Mouse (Mus musculus) myocyte (in vitro differentiated cells): ENCODE results near the gene Pigt. TPM values are rescaled to one million over a fixed set of nuclear protein-coding genes. Genes with fewer than 3 reads are reported as not detected.

Experiments
- H3K27me3 ChIP-seq: one replicate; pipeline ENCODE4 v1.6.1; 2011; ENCODE audit not compliant: control insufficient read depth, insufficient read depth, insufficient read length
- H3K36me3 ChIP-seq: one replicate; pipeline ENCODE4 v1.6.1; 2011; ENCODE audit not compliant: control insufficient read depth, insufficient read depth
- H3K4me2 ChIP-seq: one replicate; pipeline ENCODE4 v1.6.1; 2011; ENCODE audit warnings: low read depth, control low read depth
- H3K4me3 ChIP-seq: one replicate; pipeline ENCODE4 v1.5.1; 2011; ENCODE audit warnings: mild to moderate bottlenecking, control low read depth, moderate library complexity
- H3K79me2 ChIP-seq: one replicate; pipeline ENCODE4 v1.6.1; 2011; ENCODE audit not compliant: control insufficient read depth, insufficient read depth
- H3ac ChIP-seq: one replicate; pipeline ENCODE4 v1.6.1; 2011; ENCODE audit not compliant: control insufficient read depth, insufficient read length
- CEBPB ChIP-seq: IDR thresholded peaks from 2 replicates; pipeline ENCODE4 v1.6.1; 2011; ENCODE audit warnings: mild to moderate bottlenecking, moderate library complexity; ENCODE audit not compliant: poor library complexity, insufficient read depth, severe bottlenecking
- E2F4 ChIP-seq: IDR thresholded peaks from one replicate; pipeline ENCODE4 v1.6.1; 2011; ENCODE audit warnings: mild to moderate bottlenecking, control low read depth, moderate library complexity; ENCODE audit not compliant: insufficient read depth
- MAX ChIP-seq: IDR thresholded peaks from one replicate; pipeline ENCODE4 v1.6.1; 2011; ENCODE audit warnings: low read depth, mild to moderate bottlenecking, control low read depth
- MYOD1 ChIP-seq, 3 experiments: IDR thresholded peaks; one replicate each; pipeline ENCODE4 v1.6.1; 2011; ENCODE audit warnings: control low read depth in 2 of 3, low read depth in 2 of 3, mild to moderate bottlenecking in 2 of 3, moderate library complexity in 1 of 3; ENCODE audit not compliant: insufficient read length in 2 of 3, control insufficient read depth in 1 of 3
- MYOG ChIP-seq, 3 experiments: IDR thresholded peaks; one replicate each; pipeline ENCODE4 v1.6.1; 2011; ENCODE audit warnings: control low read depth in 2 of 3, low read depth in 2 of 3, mild to moderate bottlenecking in 2 of 3; ENCODE audit not compliant: insufficient read length in 2 of 3, control insufficient read depth in 1 of 3, insufficient read depth in 1 of 3
- POLR2A ChIP-seq: IDR thresholded peaks from one replicate; pipeline ENCODE4 v1.6.1; 2011; ENCODE audit warnings: low read depth, mild to moderate bottlenecking, control low read depth, moderate library complexity; ENCODE audit not compliant: insufficient read length
- POLR2AphosphoS2 ChIP-seq: IDR thresholded peaks from one replicate; pipeline ENCODE4 v1.6.1; 2011; ENCODE audit warnings: low read depth, control low read depth; ENCODE audit not compliant: insufficient read length
- REST ChIP-seq: IDR thresholded peaks from one replicate; pipeline ENCODE4 v1.6.1; 2011; ENCODE audit warnings: mild to moderate bottlenecking, control low read depth, moderate library complexity; ENCODE audit not compliant: insufficient read depth, insufficient read length
- SRF ChIP-seq: IDR thresholded peaks from one replicate; pipeline ENCODE4 v1.6.1; 2011; ENCODE audit warnings: low read depth; ENCODE audit not compliant: control insufficient read depth, insufficient read length
- TCF12 ChIP-seq: IDR thresholded peaks from one replicate; pipeline ENCODE4 v1.6.1; 2011; ENCODE audit warnings: mild to moderate bottlenecking, control low read depth; ENCODE audit not compliant: poor library complexity, insufficient read depth, severe bottlenecking
- TCF3 ChIP-seq: IDR thresholded peaks from one replicate; pipeline ENCODE4 v1.6.1; 2011; ENCODE audit warnings: low read depth, control low read depth; ENCODE audit not compliant: insufficient read length
- USF1 ChIP-seq: IDR thresholded peaks from one replicate; pipeline ENCODE4 v1.6.1; 2011; ENCODE audit warnings: low read depth, mild to moderate bottlenecking, control low read depth, moderate library complexity
- polyA plus RNA-seq: library from polyadenylated mRNA; unstranded; fragments of >200 nt; fragmentation: generic; extraction: Trizol; gene quantifications from one replicate; pipeline ENCODE4 v1.2.1, GENCODE M21; 2012; ENCODE audit warnings: missing spikeins

Pigt gene
- 79.2 TPM for polyA plus RNA-seq

DNA sequence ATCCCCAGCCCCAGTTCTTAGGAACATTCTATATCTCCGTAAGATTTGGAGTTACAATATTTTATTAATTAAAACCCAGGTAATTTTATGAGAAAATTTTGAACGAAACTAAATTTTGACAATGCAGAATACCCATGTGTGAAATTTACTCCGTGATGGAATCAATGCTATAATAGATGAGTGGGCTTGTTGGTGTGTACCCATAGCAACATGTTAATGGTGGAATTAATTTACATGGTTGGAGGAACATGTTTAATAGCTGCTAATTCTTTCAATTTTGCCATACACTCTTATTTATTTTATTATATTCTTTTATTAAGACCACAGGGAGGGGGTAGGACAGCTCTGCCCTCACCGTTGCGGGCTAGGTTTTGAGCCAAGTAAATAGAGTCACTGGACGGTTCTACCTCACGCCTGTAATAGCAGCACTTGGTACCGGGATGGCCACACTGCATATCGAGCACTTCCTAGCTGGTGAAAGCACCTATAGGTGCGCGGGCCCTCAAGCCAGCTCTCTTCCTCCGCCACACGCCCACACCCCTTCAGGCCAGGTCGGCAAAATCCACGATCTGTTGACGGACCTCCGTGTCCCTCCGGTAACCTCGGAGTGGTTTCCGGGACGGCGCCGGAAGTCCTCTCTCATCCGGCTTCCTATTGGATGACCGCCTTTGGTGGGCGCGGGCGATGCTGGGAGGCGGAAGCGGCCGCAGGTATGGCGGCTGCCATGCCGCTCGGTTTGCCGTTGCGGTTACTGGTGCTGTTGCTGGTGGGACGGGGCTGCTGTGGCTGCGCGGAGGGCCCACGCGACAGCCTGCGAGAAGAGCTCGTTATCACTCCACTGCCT lies at the start of gene Pigt:
Gene Pigt (plus strand): TSS at position 674 of the 844 bp plus-strand sequence.
- Histone ChIP-seq H3K27me3 (no peaks in the 10 kb centered on the region), H3K79me2 (peaks cover 11% of the 10 kb centered on the region), H3K4me3 (peak within 1 kb of the TSS; percentile 92), H3K4me2 (peak within 1 kb of the TSS; percentile 98), H3K36me3 (no peaks in the 10 kb centered on the region), H3ac (peak within 1 kb of the TSS; percentile 19)
- TF ChIP-seq POLR2A (peak; percentile 92), POLR2AphosphoS2 (peak; percentile 93), MYOD1 (IDR thresholded peaks at IDR 0.05; ENCODE audit: control insufficient read depth in 1 of 3, insufficient read length in 2 of 3, low read depth in 2 of 3) (no peak), MYOG (IDR thresholded peaks at IDR 0.05; ENCODE audit: control insufficient read depth in 1 of 3, insufficient read depth in 1 of 3, insufficient read length in 2 of 3, low read depth in 2 of 3) (peak in 1 of 3 experiments; percentile 20)

DNA sequence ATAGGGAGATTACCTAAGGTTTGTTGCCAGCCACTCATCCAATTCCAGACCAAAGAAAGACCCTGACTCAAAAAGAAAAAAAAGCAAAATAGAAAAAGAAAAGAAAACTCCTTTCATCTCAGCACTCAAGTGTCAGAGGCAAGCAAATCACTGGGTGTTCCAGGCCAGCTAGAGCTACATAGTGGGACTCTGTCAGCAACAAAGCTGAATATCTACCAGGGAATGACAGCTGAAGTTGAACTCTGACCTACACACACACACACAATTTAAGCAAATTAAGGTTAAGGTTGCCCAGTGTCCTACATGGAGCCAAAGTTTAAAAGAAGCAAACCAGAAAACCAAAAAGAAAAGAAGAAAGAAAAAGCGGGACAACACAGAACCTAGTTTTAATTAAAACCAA lies 49.2 kb upstream of the Pigt start:
- Histone ChIP-seq H3ac (no peak overlapping the region), H3K27me3 (no peaks in the 10 kb centered on the region), H3K36me3 (no peaks in the 10 kb centered on the region), H3K4me2 (no peak overlapping the region), H3K79me2 (no peaks in the 10 kb centered on the region), H3K4me3 (no peak overlapping the region)
- TF ChIP-seq E2F4 = no peak
- TF ChIP-seq MAX = no peak
- no peak for TF ChIP-seq SRF
- no peak for TF ChIP-seq REST
- TF ChIP-seq TCF3 = no peak
- TF ChIP-seq USF1 = no peak
- no peak for TF ChIP-seq TCF12
- no peak for TF ChIP-seq POLR2AphosphoS2
- TF ChIP-seq MYOG (IDR thresholded peaks at IDR 0.05; ENCODE audit: control insufficient read depth in 1 of 3, insufficient read depth in 1 of 3, insufficient read length in 2 of 3, low read depth in 2 of 3) = no peak
- no peak for TF ChIP-seq MYOD1 (IDR thresholded peaks at IDR 0.05; ENCODE audit: control insufficient read depth in 1 of 3, insufficient read length in 2 of 3, low read depth in 2 of 3)
- TF ChIP-seq CEBPB = no peak
- no peak for TF ChIP-seq POLR2A

- Histone ChIP-seq H3K4me3 (no peak overlapping the region), H3K36me3 (no peaks in the 10 kb centered on the region)
- TF ChIP-seq SRF (no peak), POLR2A (no peak), MYOD1 (IDR thresholded peaks at IDR 0.05; ENCODE audit: control insufficient read depth in 1 of 3, insufficient read length in 2 of 3, low read depth in 2 of 3) (no peak), TCF3 (no peak), CEBPB (no peak), MYOG (IDR thresholded peaks at IDR 0.05; ENCODE audit: control insufficient read depth in 1 of 3, insufficient read depth in 1 of 3, insufficient read length in 2 of 3, low read depth in 2 of 3) (no peak), POLR2AphosphoS2 (no peak)
Measured at GRCm38 (mm10) chr2:164448921-164449320, 48.4 kb upstream of the Pigt start.

GRCm38 (mm10) chr2:164449341-164450042 lies 47.8 kb upstream of the Pigt start:
- no peaks in the 10 kb centered on the region for H3K79me2 ChIP-seq
- no peak overlapping the region for H3K4me3 ChIP-seq
- no peak for TF ChIP-seq E2F4
- no peak for TF ChIP-seq MYOD1 (IDR thresholded peaks at IDR 0.05; ENCODE audit: control insufficient read depth in 1 of 3, insufficient read length in 2 of 3, low read depth in 2 of 3)
- TF ChIP-seq REST = no peak
- TF ChIP-seq TCF3 = no peak
- no peak for TF ChIP-seq POLR2AphosphoS2
- no peak for TF ChIP-seq TCF12
- no peak for TF ChIP-seq MYOG (IDR thresholded peaks at IDR 0.05; ENCODE audit: control insufficient read depth in 1 of 3, insufficient read depth in 1 of 3, insufficient read length in 2 of 3, low read depth in 2 of 3)
- TF ChIP-seq POLR2A = no peak
- no peak for TF ChIP-seq SRF
- TF ChIP-seq USF1 = no peak
- no peak for TF ChIP-seq CEBPB
- TF ChIP-seq MAX = no peak
- no peak overlapping the region for H3ac ChIP-seq
- H3K4me2 ChIP-seq = no peak overlapping the region
- no peaks in the 10 kb centered on the region for H3K27me3 ChIP-seq
- H3K36me3 ChIP-seq = no peaks in the 10 kb centered on the region

More at GRCm38 (mm10) chr2:164448921-164449320, 48.4 kb upstream of the Pigt start:
- Histone ChIP-seq H3K4me2 (no peak overlapping the region), H3K27me3 (no peaks in the 10 kb centered on the region), H3ac (no peak overlapping the region), H3K79me2 (no peaks in the 10 kb centered on the region)
